In the genomic region with DNA sequence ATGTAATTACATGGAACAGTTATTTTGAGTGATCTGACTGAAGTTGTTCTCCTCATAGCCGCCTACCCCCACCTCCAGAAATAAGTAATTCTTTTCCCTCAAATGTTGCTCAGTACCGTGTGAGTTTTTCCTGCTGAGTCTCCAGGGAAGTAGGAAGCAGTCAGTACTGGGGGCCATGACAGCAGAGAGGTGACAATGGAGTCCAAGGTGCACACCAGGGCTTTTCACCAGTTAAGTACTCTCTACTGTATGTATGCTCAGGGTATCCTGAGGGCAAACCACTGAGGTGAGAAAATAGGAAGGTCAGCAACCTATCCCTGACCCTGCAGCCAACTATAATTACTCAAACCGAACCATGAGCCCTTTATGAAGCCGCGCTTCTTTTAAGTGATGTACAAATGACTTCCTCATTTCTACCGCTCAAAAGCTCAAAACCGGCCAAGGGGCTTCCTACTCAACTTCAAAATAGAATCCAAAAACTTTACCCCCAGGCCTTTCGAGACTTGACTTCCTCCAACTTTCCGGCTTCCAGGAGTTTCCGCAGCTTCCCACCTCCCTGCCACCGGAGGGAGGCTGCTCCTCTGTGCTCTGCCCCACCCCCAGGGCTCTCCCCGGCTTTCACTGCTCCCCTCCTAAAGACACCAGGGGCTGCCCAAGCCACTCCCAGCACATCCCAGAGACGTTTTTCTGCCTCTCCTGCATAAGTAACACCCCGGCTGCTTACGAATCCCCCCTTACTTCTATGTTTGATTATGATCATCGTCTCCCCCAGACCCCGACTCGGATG, we compare ENCODE assay signal across 10 mouse cellular contexts.
A peak's percentile ranks its signal among the peaks of the same experiment; 100 is the strongest.
DNase-seq lines count a peak whose midpoint lies in the region; ATAC-seq and TF ChIP-seq lines count a peak whose summit lies in the region.
"Had no signal": no experiment of that assay in that cellular context is flagged by ENCODE, and none has a peak within 500 bp of the region (broad histone marks: within the 10 kb centered on the region; RNA-seq: fewer than 3 reads in every experiment).

No protein-coding gene starts in this region.

- peak; percentile 67; the same call in 1 of the 2 replicates for ATAC-seq in frontal cortex, adult (ENCODE audit: low TSS enrichment)
- no peak for ATAC-seq in lung, embryonic 14.5 days (ENCODE audit: insufficient read depth)
- 0 out of 2 replicates have a peak, but pooled peaks have one; percentile 46 for ATAC-seq in kidney, postnatal 0 days (replicated peaks; ENCODE audit: low FRiP score, low read depth)
- no peak for ATAC-seq in stomach, embryonic 14.5 days (ENCODE audit: insufficient number of reproducible peaks, insufficient read depth, low FRiP score, low read depth)
- ATAC-seq: lung, postnatal 0 days had no signal

- H3K4me1 ChIP-seq in lung, embryonic 14.5 days (ENCODE audit: insufficient read depth) = peaks cover 14% of the 10 kb centered on the region
- 0 out of 2 replicates have a peak, but pooled peaks cover 2% of the 10 kb centered on the region for H3K4me1 ChIP-seq in kidney, postnatal 0 days (replicated peaks; ENCODE audit: insufficient read depth, low read length)
- H3K4me1 ChIP-seq in stomach, embryonic 14.5 days (ENCODE audit: control insufficient read depth, insufficient read depth, low read length) = peaks cover 4% of the 10 kb centered on the region; the same call in 1 of the 2 replicates

- WGBS in lung, embryonic 14.5 days = 44% methylated on average over 18 of the region's 18 CpGs
- 50% methylated on average over 18 of the region's 18 CpGs for WGBS in kidney, postnatal 0 days
- WGBS in stomach, embryonic 14.5 days = 45% methylated on average over 18 of the region's 18 CpGs

- H3K9me3 ChIP-seq in lung, embryonic 14.5 days (ENCODE audit: low read depth, low read length) = no peaks in the 10 kb centered on the region
- H3K9me3 ChIP-seq in kidney, postnatal 0 days (replicated peaks; ENCODE audit: low read length) = no peaks in the 10 kb centered on the region
- H3K9me3 ChIP-seq in stomach, embryonic 14.5 days (ENCODE audit: control insufficient read depth, low read depth, low read length) = no peaks in the 10 kb centered on the region

- no peaks in the 10 kb centered on the region for H3K36me3 ChIP-seq in lung, embryonic 14.5 days (ENCODE audit: insufficient read depth)
- no peaks in the 10 kb centered on the region for H3K36me3 ChIP-seq in kidney, postnatal 0 days (ENCODE audit: insufficient read depth, low read length)
- no peaks in the 10 kb centered on the region for H3K36me3 ChIP-seq in stomach, embryonic 14.5 days (ENCODE audit: control insufficient read depth, insufficient read depth, low read length)

- no peak overlapping the region for H3K27ac ChIP-seq in lung, embryonic 14.5 days (ENCODE audit: low read depth)
- H3K27ac ChIP-seq in kidney, postnatal 0 days = no peak overlapping the region
- no peak overlapping the region for H3K27ac ChIP-seq in stomach, embryonic 14.5 days (ENCODE audit: low read length)

- H3K4me2 ChIP-seq in lung, embryonic 14.5 days = peak overlapping the region; percentile 42
- no peak overlapping the region for H3K4me2 ChIP-seq in kidney, postnatal 0 days (ENCODE audit: low read length)
- H3K4me2 ChIP-seq in stomach, embryonic 14.5 days (replicated peaks; ENCODE audit: low read depth, low read length) = peak overlapping the region; percentile 6; the same call in 1 of the 2 replicates

- H3K9ac ChIP-seq in lung, embryonic 14.5 days = no peak overlapping the region
- no peak overlapping the region for H3K9ac ChIP-seq in kidney, postnatal 0 days (ENCODE audit: low read depth, low read length)
- no peak overlapping the region for H3K9ac ChIP-seq in stomach, embryonic 14.5 days (replicated peaks; ENCODE audit: low read depth, low read length)

- H3K4me3 ChIP-seq in lung, embryonic 14.5 days (ENCODE audit: low read depth, low read length) = no peak overlapping the region
- H3K4me3 ChIP-seq in kidney, postnatal 0 days (replicated peaks; ENCODE audit: low read depth, low read length) = no peak overlapping the region
- H3K4me3 ChIP-seq in stomach, embryonic 14.5 days (ENCODE audit: low read depth, low read length) = no peak overlapping the region

- no peak for DNase-seq in frontal cortex, postnatal 14 days (ENCODE audit: low spot score in 2 of 2)
- peak; percentile 26 for DNase-seq in lung, embryonic 14.5 days
- no peak for DNase-seq in lung, postnatal 4 days
- no peak for DNase-seq in kidney, postnatal 0 days (ENCODE audit: low spot score)
- no peak for DNase-seq in embryo, embryonic 10 days (ENCODE audit: low spot score)
- DNase-seq in left cerebral cortex, adult 18-20 months (ENCODE audit: low spot score in 2 of 2) = no peak
- DNase-seq: gastrocnemius, postnatal 10 days had no signal

- TF ChIP-seq CTCF in lung, embryonic 14.5 days (IDR thresholded peaks at IDR 0.05; ENCODE audit: low read depth) = no peak
- no peak for TF ChIP-seq CTCF in kidney, postnatal 0 days (IDR thresholded peaks at IDR 0.05; ENCODE audit: low read depth)

- H3K27me3 ChIP-seq in lung, embryonic 14.5 days (ENCODE audit: insufficient read depth, low read length) = no peaks in the 10 kb centered on the region
- no peaks in the 10 kb centered on the region for H3K27me3 ChIP-seq in kidney, postnatal 0 days (ENCODE audit: insufficient read depth, low read length)
- H3K27me3 ChIP-seq in stomach, embryonic 14.5 days (ENCODE audit: control insufficient read depth, insufficient read depth, low read length) = no peaks in the 10 kb centered on the region

Comparison
In these comparisons a context has a peak if more than half of its experiments do, and no peak if none do; other contexts are left out.
1. ATAC-seq: peak in frontal cortex, adult (single experiment) and kidney, postnatal 0 days (single experiment); none in lung, embryonic 14.5 days (single experiment) and stomach, embryonic 14.5 days (single experiment).